Mouse (Mus musculus) urinary bladder, adult 18-20 months (tissue): Measurements from ENCODE around the gene Gm5478.
"Not testable (repeated sequence)": the region's sequence is repeated elsewhere in the genome, so short reads cannot be mapped to it uniquely, and the experiment has no call there.

Experiments used
- DNase-seq, 2 experiments: peaks; one replicate each; pipeline ENCODE4 v3.0.0; 2022; ENCODE audit warnings: low spot score in 2 of 2, mixed read lengths in 2 of 2

The Gm5478 gene

GRCm38 (mm10) chr15:101647280-101647679 lies at the start of gene Gm5478:
Gene Gm5478, minus strand, starts transcription at chr15:101647380.
- DNase-seq = no peak

DNA sequence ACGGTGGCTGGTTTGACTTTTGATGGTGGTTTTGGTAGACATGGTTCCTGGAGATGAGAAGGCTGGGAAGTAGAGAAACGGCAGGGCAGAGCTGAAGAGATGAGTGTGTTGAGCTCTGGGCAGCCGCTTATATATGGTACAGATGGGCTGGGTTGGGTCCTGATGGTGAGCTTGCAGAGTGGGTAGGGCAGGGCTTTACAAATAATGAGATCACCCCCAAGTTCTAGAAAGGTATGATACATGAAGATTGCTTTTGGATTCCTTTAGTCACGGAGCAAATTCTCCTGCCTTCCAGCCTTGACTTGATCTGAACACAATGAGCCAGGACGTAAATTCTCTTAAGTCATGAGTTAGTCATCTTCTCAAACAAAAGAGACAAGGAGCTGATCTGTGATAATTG lies 47.0 kb upstream of the Gm5478 start, which contains the start of gene Krt6a:
Gene Krt6a, minus strand, starts transcription at position 101 of the 400 bp plus-strand sequence.
- no peak for DNase-seq

DNA sequence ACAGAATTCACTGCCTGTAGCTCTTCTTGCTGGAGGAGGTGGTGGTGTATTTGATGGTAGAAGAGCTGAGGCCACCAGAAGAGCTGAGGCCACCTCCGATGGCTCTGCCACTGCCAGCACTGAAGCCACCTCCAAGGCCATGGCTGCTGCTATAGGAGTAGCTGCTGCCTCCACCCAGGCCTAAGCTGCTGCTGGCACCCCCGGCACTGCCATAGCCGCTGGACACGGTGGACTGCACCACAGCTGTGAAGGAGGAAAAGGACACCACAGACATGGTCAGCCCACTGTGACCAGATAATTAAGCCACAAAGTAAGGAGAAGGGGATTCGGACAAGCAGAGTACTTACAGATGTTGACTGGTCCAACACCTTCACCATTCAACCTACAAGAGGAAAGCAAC lies 43.3 kb upstream of the Gm5478 start:
- DNase-seq = not testable (repeated sequence)

- no peak for DNase-seq
These were observed 41.0 kb upstream of the Gm5478 start for GRCm38 (mm10) chr15:101688161-101688560.

DNA sequence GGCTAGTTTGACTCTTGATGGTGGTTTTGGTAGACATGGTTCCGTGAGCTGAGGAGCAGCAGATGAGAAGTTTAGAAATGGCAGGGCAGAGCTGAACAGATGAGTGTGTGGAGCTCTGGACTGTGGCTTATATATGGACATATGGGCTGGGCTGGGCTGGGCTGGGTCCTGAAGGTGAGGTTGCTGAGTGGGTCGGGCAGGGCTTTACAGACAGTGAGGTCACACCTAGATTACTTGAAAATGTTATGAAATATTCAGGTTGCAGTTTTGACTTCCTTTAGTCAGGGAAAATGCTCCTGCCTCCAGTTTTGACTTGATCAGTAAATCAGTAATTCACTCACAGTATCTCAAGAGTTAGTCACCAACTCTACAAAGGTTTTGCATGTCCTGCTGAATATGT lies 33.0 kb upstream of the Gm5478 start, which contains the start of gene Krt6b:
Gene Krt6b, minus strand, starts transcription at position 101 of the 400 bp plus-strand sequence.
- no peak for DNase-seq

- DNase-seq = no peak
These were observed 28.8 kb upstream of the Gm5478 start for GRCm38 (mm10) chr15:101675978-101676377.

DNA sequence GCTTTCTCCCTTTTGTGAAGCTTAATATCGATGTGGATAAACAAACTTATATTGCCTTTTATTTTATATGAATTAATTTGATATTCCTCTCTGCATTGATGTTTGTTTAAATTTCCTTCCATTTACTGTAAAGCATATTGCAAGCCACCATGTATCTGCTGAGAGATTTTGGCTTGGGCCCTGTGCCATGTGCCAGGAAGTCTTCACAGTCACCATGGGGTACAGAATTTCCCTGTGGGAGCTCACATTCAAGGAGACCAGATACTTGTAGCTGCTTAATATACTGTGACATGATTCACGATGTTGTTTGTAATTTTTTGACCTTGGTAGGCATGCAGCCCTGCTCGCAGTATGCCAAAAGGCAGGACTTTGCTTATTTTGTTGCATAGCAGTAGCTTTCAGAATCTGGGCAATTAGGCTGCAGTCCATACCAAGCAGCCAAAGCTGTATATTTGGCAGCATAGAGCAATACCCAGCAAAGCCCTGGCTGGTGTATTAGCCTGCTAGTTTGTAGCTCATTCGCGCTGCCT lies 5.6 kb upstream of the Gm5478 start:
- no peak for DNase-seq

GRCm38 (mm10) chr15:101627884-101628283 lies 19.3 kb downstream of the Gm5478 start, which contains the start of gene Gm5414:
Gene Gm5414, minus strand, starts transcription at chr15:101628188.
- no peak for DNase-seq

DNA sequence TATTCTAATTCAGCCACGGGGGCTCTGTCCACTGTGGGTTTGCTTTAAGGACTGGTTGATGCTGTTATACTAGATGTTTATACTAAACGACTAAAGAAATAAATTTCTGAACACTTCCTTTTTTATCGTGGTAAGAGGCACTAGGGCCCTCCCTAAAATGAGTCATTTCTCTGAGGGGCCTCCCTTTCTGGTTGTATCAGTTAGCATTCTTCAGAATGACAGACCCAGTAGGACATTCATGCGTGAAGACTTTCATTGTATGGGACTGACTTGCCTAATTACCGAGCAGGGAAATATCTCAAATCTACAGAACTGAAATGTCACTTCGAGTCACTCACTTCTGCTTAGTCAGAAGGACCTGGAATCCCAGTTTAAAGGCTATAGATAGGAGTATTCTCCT lies 48.1 kb downstream of the Gm5478 start:
- DNase-seq = no peak
